Mouse (Mus musculus): ENCODE measurements around the gene Tgif2lx1.
"Not testable (repeated sequence)": the region's sequence is repeated elsewhere in the genome, so short reads cannot be mapped to it uniquely, and the experiment has no call there.

DNA sequence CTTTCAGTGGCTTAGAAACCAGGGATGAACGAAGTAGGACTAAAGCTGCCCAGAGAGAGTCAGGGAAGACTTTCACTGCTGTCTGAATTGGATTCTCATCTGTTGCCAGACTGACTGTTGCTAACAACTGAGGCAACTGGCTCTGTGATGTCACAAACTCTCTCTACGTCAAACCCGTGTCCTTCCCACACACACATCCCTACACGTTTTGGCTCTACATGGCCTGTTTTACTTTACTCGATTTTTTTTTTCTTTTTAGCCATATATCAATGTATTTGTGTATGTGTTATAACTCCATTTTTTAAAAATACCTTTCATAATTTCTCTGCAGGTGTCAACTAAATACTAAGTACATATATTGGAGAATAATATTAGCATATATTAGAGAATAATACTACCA is at the start of gene Tgif2lx1:
- TF ChIP-seq CTCF (conservative IDR thresholded peaks at IDR 0.05; ENCODE audit: low read length); POU5F1 (IDR thresholded peaks at IDR 0.05; ENCODE audit: borderline replicate concordance, low read length); NANOG (IDR thresholded peaks at IDR 0.05; ENCODE audit: borderline replicate concordance, low read length): not testable (repeated sequence)

Data from E14TG2a.4 (cell line).